Mouse (Mus musculus): ENCODE measurements around the gene Adam17. TPM values are rescaled to one million over a fixed set of nuclear protein-coding genes. Genes with fewer than 3 reads are reported as not detected.

Gene Adam17
- total and polyA plus RNA-seq, 2 experiments = 10.5 to 14.7 TPM

- Histone ChIP-seq H3K27ac (replicated peaks; ENCODE audit: insufficient read depth, low read depth, low read length) (no peak overlapping the region; the same call in 1 of the 2 replicates), H3K4me1 (ENCODE audit: control insufficient read depth, insufficient read depth, low read length) (peaks cover 6% of the 10 kb centered on the region; the same call in 1 of the 2 replicates), H3K36me3 (ENCODE audit: control insufficient read depth, insufficient read depth, low read length) (peaks cover 23% of the 10 kb centered on the region), H3K79me2 (ENCODE audit: control insufficient read depth, insufficient read depth, low read length) (no peaks in the 10 kb centered on the region), H3K4me3 (ENCODE audit: insufficient read depth, low read depth, low read length) (no peak overlapping the region), H3K9ac (ENCODE audit: low read depth, low read length) (no peak overlapping the region), H3K27me3 (ENCODE audit: control insufficient read depth, insufficient read depth, low read length) (no peaks in the 10 kb centered on the region)
- TF ChIP-seq CTCF (IDR thresholded peaks at IDR 0.05; ENCODE audit: low read depth, low read length) (no peak), POLR2A (IDR thresholded peaks at IDR 0.05; ENCODE audit: extremely low read depth, insufficient read depth, low read length) (no peak)
- peak; percentile 90 for DNase-seq (ENCODE audit: extremely low read depth, low read depth, low spot score)
- 21% methylated on average over 8 of the region's 8 CpGs for WGBS
Observed at GRCm38 (mm10) chr12:21301932-21302331, 71.5 kb downstream of the Adam17 start.

- H3K27me3 ChIP-seq (ENCODE audit: control insufficient read depth, insufficient read depth, low read length) = no peaks in the 10 kb centered on the region
- H3K4me3 ChIP-seq (ENCODE audit: insufficient read depth, low read depth, low read length) = no peak overlapping the region
- 27% methylated on average over 7 of the region's 7 CpGs for WGBS
- H3K4me1 ChIP-seq (ENCODE audit: control insufficient read depth, insufficient read depth, low read length) = peaks cover 6% of the 10 kb centered on the region; the same call in 1 of the 2 replicates
- peak; percentile 97 for DNase-seq (ENCODE audit: extremely low read depth, low read depth, low spot score)
- H3K36me3 ChIP-seq (ENCODE audit: control insufficient read depth, insufficient read depth, low read length) = peaks cover 28% of the 10 kb centered on the region
- TF ChIP-seq POLR2A (IDR thresholded peaks at IDR 0.05; ENCODE audit: extremely low read depth, insufficient read depth, low read length) (no peak), CTCF (IDR thresholded peaks at IDR 0.05; ENCODE audit: low read depth, low read length) (no peak)
- H3K9ac ChIP-seq (ENCODE audit: low read depth, low read length) = no peak overlapping the region
- no peak overlapping the region; the same call in 1 of the 2 replicates for H3K27ac ChIP-seq (replicated peaks; ENCODE audit: insufficient read depth, low read depth, low read length)
- H3K79me2 ChIP-seq (ENCODE audit: control insufficient read depth, insufficient read depth, low read length) = no peaks in the 10 kb centered on the region
Observed at GRCm38 (mm10) chr12:21301324-21301723, 72.1 kb downstream of the Adam17 start.

GRCm38 (mm10) chr12:21298856-21299255 is 74.6 kb downstream of the Adam17 start:
- Histone ChIP-seq H3K79me2 (ENCODE audit: control insufficient read depth, insufficient read depth, low read length) (no peaks in the 10 kb centered on the region), H3K36me3 (ENCODE audit: control insufficient read depth, insufficient read depth, low read length) (peaks cover 44% of the 10 kb centered on the region), H3K27ac (replicated peaks; ENCODE audit: insufficient read depth, low read depth, low read length) (no peak overlapping the region), H3K4me1 (ENCODE audit: control insufficient read depth, insufficient read depth, low read length) (peaks cover 6% of the 10 kb centered on the region; the same call in 1 of the 2 replicates), H3K27me3 (ENCODE audit: control insufficient read depth, insufficient read depth, low read length) (no peaks in the 10 kb centered on the region), H3K9ac (ENCODE audit: low read depth, low read length) (no peak overlapping the region), H3K4me3 (ENCODE audit: insufficient read depth, low read depth, low read length) (no peak overlapping the region)
- TF ChIP-seq CTCF (IDR thresholded peaks at IDR 0.05; ENCODE audit: low read depth, low read length) (no peak), POLR2A (IDR thresholded peaks at IDR 0.05; ENCODE audit: extremely low read depth, insufficient read depth, low read length) (no peak)
- WGBS = 99% methylated on average over 11 of the region's 11 CpGs
- no peak for DNase-seq (ENCODE audit: extremely low read depth, low read depth, low spot score)

DNA sequence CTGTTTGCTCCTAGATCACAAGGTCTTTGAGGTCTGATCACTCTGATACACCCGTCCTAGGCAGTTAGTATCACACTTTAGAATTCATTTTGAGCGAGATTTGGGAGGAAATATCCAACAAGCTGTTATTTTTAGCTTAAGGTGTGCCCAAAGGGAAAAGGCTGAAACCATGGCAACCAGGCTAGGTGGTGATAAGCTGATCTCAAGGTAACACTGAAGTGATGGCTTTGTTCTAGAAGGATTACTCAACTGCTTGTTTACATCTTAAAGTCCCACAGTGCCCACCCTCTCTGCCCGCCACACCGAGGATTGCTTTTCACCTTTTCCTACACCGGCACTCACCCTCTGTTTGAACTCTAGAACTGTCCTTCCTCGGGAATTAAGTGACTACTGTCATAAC is 83.8 kb downstream of the Adam17 start:
- H3K27me3 ChIP-seq (ENCODE audit: control insufficient read depth, insufficient read depth, low read length) = no peaks in the 10 kb centered on the region
- WGBS = 78% methylated on average over 6 of the region's 6 CpGs
- H3K79me2 ChIP-seq (ENCODE audit: control insufficient read depth, insufficient read depth, low read length) = peaks cover 3% of the 10 kb centered on the region; the same call in 1 of the 2 replicates
- no peak overlapping the region for H3K9ac ChIP-seq (ENCODE audit: low read depth, low read length)
- peaks cover 8% of the 10 kb centered on the region for H3K4me1 ChIP-seq (ENCODE audit: control insufficient read depth, insufficient read depth, low read length)
- H3K27ac ChIP-seq (replicated peaks; ENCODE audit: insufficient read depth, low read depth, low read length) = no peak overlapping the region
- H3K36me3 ChIP-seq (ENCODE audit: control insufficient read depth, insufficient read depth, low read length) = peaks cover 30% of the 10 kb centered on the region
- no peak for DNase-seq (ENCODE audit: extremely low read depth, low read depth, low spot score)
- no peak overlapping the region for H3K4me3 ChIP-seq (ENCODE audit: insufficient read depth, low read depth, low read length)
- no peak for TF ChIP-seq CTCF (IDR thresholded peaks at IDR 0.05; ENCODE audit: low read depth, low read length)
- no peak for TF ChIP-seq POLR2A (IDR thresholded peaks at IDR 0.05; ENCODE audit: extremely low read depth, insufficient read depth, low read length)

DNA sequence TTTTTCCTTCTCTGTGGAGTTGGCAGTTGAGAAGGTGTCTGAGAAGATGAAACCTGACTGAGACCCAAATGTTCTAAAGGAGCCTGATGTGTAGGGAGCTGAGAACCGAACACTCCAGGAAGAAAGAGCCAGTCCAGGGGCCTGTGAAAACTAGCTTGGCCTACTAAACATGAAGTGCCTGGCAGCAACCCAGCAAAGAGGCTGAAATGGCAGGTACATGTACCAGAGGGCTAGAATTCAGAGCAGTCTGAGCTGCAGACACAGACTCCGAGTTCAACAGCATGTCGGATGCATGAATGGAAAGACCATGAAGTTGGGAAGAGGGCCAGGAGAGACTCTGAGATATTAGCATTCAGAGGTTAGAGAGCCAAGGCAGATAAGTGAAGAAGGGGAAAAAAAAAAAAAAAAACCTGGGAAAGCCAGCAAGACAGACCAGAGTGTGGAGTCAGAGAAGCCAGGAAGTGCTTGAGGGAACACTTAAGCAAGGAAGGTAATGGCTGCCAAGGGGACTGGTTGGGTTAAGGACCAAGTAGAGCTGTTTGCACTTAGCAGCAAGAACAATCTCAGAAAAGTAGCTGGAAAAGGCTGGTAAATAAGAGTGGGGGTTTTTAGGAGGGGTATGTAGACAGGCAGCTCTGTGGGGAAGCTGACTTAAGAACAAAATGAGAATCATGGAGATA is 84.6 kb downstream of the Adam17 start:
- Histone ChIP-seq H3K9ac (ENCODE audit: low read depth, low read length) (no peak overlapping the region), H3K79me2 (ENCODE audit: control insufficient read depth, insufficient read depth, low read length) (peaks cover 3% of the 10 kb centered on the region; the same call in 1 of the 2 replicates), H3K27ac (replicated peaks; ENCODE audit: insufficient read depth, low read depth, low read length) (no peak overlapping the region), H3K27me3 (ENCODE audit: control insufficient read depth, insufficient read depth, low read length) (no peaks in the 10 kb centered on the region), H3K4me3 (ENCODE audit: insufficient read depth, low read depth, low read length) (no peak overlapping the region), H3K4me1 (ENCODE audit: control insufficient read depth, insufficient read depth, low read length) (peaks cover 8% of the 10 kb centered on the region), H3K36me3 (ENCODE audit: control insufficient read depth, insufficient read depth, low read length) (peaks cover 22% of the 10 kb centered on the region)
- TF ChIP-seq POLR2A (IDR thresholded peaks at IDR 0.05; ENCODE audit: extremely low read depth, insufficient read depth, low read length) (no peak), CTCF (IDR thresholded peaks at IDR 0.05; ENCODE audit: low read depth, low read length) (no peak)
- WGBS = 89% methylated on average over 3 of the region's 3 CpGs
- no peak for DNase-seq (ENCODE audit: extremely low read depth, low read depth, low spot score)
